Mouse (Mus musculus) limb, embryonic 13.5 days (tissue): ENCODE measurements around the gene Cyb561a3. TPM values are rescaled to one million over a fixed set of nuclear protein-coding genes. Genes with fewer than 3 reads are reported as not detected.
"Not testable (repeated sequence)": the region's sequence is repeated elsewhere in the genome, so short reads cannot be mapped to it uniquely, and the experiment has no call there.

ENCODE experiments used
- ATAC-seq: fragments of 200-750 bp; cut with Nextera tagmentation; 2 replicates; pipeline ENCODE4 v1.8.0; 2017; ENCODE audit warnings: low read depth, moderate number of reproducible peaks, moderate TSS enrichment; ENCODE audit not compliant: low FRiP score
- H3K27ac ChIP-seq: fragments of 300-500 bp; sonication (generic); 2 replicates; pipeline ENCODE4 v1.5.1; 2015; ENCODE audit warnings: inconsistent platforms, mild to moderate bottlenecking, moderate library complexity
- H3K27me3 ChIP-seq: fragments of 300-500 bp; sonication (generic); 2 replicates; pipeline ENCODE4 v1.6.1; 2015; ENCODE audit warnings: mild to moderate bottlenecking, inconsistent platforms
- H3K36me3 ChIP-seq: fragments of 300-500 bp; sonication (generic); 2 replicates; pipeline ENCODE4 v1.6.1; 2015; ENCODE audit warnings: inconsistent platforms, mild to moderate bottlenecking, moderate library complexity
- H3K4me1 ChIP-seq: fragments of 300-500 bp; sonication (generic); 2 replicates; pipeline ENCODE4 v1.6.1; 2015; ENCODE audit warnings: inconsistent platforms
- H3K4me2 ChIP-seq: fragments of 300-500 bp; sonication (generic); replicated peaks from 2 replicates; pipeline ENCODE4 v1.6.1; 2015; ENCODE audit warnings: inconsistent platforms, mild to moderate bottlenecking, moderate library complexity
- H3K4me3 ChIP-seq: fragments of 300-500 bp; sonication (generic); 2 replicates; pipeline ENCODE4 v1.5.1; 2015; ENCODE audit warnings: moderate library complexity, mild to moderate bottlenecking, inconsistent platforms
- H3K9ac ChIP-seq: fragments of 300-500 bp; sonication (generic); 2 replicates; pipeline ENCODE4 v1.6.1; 2015; ENCODE audit warnings: mild to moderate bottlenecking, inconsistent platforms
- H3K9me3 ChIP-seq: fragments of 300-500 bp; sonication (generic); 2 replicates; pipeline ENCODE4 v1.6.1; 2016; ENCODE audit warnings: inconsistent platforms
- WGBS: fragments of 180-500 bp; shearing (Covaris S2); methylation state at CpG from one replicate; pipeline ENCODE4 v1.1.7; 2015; 5-methylcytosine and 5-hydroxymethylcytosine counted together
- polyA plus RNA-seq: library from polyadenylated mRNA; unstranded; fragments of >200 nt; fragmentation: Nextera tagmentation; extraction: Ambion mirVana; gene quantifications from 2 replicates; pipeline ENCODE4 v1.2.1, GENCODE M21; 2015

Cyb561a3 gene
- polyA plus RNA-seq: 15.9 and 19.3 TPM in 2 replicates

DNA sequence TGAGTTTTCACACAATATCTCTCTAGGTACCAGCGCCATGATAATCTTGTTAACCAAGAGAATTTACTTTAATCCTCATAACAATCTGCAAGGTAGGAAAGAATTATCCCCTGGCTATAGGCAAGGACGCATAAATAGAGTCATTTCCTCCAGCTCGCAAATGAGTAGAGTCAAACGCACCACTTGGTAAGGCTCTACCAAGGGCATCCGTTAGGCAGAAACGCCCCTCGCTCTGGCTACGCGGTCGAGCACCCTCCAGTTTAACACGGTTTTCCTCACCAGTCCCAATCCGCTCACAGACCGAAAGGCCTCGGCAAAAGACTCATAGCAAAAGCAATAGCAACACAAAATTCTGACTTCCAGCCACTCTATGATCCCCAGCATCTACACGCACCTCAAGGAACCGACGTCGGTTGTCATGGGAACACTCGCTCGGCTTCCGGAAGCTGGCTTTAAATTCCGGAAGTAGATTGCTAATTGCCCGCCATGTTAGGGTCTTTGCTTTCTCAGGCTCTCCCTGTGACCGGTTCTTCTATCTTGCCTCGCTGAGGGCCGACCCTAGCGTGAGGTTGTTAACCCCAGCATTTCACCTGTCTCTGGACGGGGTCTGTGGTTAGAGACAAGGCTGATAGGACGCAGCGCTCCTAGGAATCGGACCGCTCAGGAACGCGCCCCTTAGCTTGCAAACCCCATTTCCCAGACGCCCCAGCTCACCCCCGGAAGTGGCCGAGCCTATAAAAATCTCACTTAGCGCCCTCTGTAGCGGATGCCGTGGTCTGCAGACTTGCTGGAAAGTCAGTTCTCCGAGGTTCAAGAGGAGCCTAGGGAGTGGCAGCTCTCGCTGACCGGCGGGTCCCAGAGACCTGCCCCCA, at the start of gene Cyb561a3, which contains the start of gene Tmem138:
TSS of gene Cyb561a3 (plus strand) at position 483 of the 872 bp plus-strand sequence.
TSS of gene Tmem138 (minus strand) at position 673 of the 872 bp plus-strand sequence.
- WGBS: under 1% methylated on average over 44 of the region's 44 CpGs
- peaks cover 19% of the 10 kb centered on the region for H3K4me1 ChIP-seq
- peak within 1 kb of the TSS; percentile 84 for H3K9ac ChIP-seq
- peak within 1 kb of the TSS; percentile 80 for H3K4me2 ChIP-seq
- no peaks in the 10 kb centered on the region for H3K27me3 ChIP-seq
- H3K9me3 ChIP-seq: no peaks in the 10 kb centered on the region
- H3K27ac ChIP-seq: peak within 1 kb of the TSS; percentile 90
- H3K36me3 ChIP-seq: peaks cover 37% of the 10 kb centered on the region
- peak; percentile 94 for ATAC-seq
- H3K4me3 ChIP-seq: peak within 1 kb of the TSS; percentile 70

DNA sequence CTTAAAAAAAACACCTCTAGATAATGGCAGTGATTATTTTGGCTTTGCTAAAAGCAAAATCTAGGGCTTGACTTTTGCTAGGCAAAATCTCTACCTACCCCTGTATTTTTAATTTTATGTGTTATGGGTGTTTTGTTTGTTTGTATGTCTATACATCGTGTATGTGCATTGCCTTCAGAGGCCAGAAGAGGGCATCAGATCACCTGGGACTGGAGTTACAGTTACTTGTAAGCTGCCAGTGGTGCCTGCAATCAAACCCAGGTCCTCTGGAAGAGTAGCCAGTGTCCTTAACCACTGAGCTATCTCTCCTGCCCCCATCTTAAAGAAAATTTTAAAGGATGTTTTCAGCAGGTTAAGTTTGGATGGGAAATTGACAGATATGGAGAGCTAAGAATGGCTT, 46.9 kb upstream of the Cyb561a3 start:
- Histone ChIP-seq H3K4me3 (no peak overlapping the region), H3K9me3 (no peaks in the 10 kb centered on the region), H3K27me3 (no peaks in the 10 kb centered on the region), H3K36me3 (peaks cover 61% of the 10 kb centered on the region), H3K4me2 (no peak overlapping the region), H3K27ac (no peak overlapping the region), H3K9ac (no peak overlapping the region), H3K4me1 (peaks cover 19% of the 10 kb centered on the region)
- no peak for ATAC-seq
- 98% methylated on average over 1 of the region's 1 CpGs for WGBS

DNA sequence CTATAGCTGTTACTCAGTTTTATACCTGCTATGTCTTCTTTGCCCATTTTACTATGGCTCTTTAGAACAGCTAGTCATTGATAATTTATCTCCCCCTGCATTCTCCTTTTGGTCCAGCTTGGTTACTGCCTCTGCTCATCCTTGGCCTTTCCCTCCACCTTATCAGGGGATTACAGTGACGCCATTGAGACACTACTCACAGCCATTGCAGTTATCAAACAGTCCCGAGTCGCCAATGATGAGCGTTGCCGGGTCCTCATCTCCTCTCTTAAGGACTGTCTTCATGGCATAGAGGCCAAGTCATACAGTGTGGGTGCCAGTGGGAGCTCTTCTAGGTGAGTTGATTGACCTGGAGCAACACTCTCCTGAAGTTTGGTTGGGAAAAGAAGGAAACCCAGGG, 37.5 kb upstream of the Cyb561a3 start:
- Histone ChIP-seq H3K9me3 (no peaks in the 10 kb centered on the region), H3K36me3 (peaks cover 85% of the 10 kb centered on the region), H3K9ac (no peak overlapping the region), H3K4me3 (no peak overlapping the region), H3K4me2 (no peak overlapping the region), H3K27ac (no peak overlapping the region), H3K27me3 (no peaks in the 10 kb centered on the region), H3K4me1 (no peaks in the 10 kb centered on the region)
- WGBS: 93% methylated on average over 5 of the region's 5 CpGs
- ATAC-seq: no peak

DNA sequence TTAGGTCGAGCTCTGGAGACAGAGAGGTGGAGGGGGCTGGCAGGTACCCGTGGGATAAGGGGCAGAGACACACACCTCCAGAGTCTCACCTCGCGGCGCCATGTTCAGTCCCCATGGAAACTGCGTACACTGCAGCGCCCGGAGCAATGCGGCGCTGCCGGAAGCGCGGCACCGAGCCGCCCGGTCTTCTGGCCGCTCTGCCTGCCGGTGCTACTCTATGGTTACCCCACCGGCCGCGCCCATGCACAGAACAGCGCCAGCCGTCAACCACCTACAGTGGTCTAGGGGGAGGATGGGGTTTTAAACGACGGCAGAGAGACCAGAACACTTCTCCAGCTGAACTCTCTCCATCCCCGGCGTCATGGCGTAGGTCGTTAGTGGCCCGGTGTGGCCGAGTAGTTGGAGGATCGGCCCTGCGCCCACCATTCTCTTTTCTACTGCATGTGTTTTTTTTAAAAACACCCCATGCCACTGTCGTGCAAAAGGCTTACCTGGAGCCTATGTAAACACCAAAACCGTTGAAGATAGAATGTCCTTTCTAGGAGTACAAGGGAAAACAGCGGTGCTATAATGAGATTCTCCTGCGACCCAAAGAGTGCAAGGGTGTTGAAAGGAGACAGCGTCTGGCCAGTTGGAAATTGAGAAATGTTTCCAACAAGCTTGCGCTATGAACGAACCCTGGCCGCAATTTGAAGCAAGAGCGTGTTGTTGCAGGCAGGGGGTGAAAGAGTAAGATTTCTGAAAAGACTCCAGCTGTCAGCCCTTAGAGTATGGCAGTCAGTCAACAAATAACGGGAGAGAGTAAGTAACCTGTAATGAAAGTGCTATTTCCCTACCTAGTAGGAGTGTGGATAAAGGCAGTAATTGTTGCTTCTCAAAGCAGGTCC, 21.1 kb upstream of the Cyb561a3 start, which contains the start of gene Tmem216:
TSS of gene Tmem216 (minus strand) at position 615 of the 887 bp plus-strand sequence.
- H3K9me3 ChIP-seq: no peaks in the 10 kb centered on the region
- no peaks in the 10 kb centered on the region for H3K27me3 ChIP-seq
- peak within 1 kb of the TSS; percentile 52 for H3K27ac ChIP-seq
- H3K36me3 ChIP-seq: peaks cover 29% of the 10 kb centered on the region
- H3K4me3 ChIP-seq: peak within 1 kb of the TSS; percentile 66
- H3K4me1 ChIP-seq: peaks cover 17% of the 10 kb centered on the region
- peak; percentile 98 for ATAC-seq
- peak within 1 kb of the TSS; percentile 79 for H3K4me2 ChIP-seq
- 1% methylated on average over 43 of the region's 43 CpGs for WGBS
- peak within 1 kb of the TSS; percentile 69 for H3K9ac ChIP-seq

DNA sequence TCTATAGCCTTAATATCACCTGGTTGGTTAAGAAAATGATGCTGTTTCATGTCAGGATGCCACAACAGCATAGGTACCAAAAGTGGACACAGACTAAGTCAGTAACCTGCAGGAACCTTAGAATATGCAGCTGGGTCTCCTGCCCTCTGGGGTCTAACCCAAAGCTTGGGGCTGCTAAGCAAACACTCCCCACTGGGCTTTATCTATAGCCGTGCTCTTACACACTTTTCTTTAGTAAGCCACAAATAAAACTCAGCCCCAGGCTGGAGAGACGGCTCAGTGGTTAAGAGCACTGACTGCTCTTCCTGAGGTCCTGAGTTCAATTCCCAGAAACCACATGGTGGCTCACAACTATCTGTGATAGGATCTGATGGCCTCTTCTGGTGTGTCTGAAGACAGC, 20.0 kb upstream of the Cyb561a3 start:
- ATAC-seq: no peak
- H3K27me3 ChIP-seq: no peaks in the 10 kb centered on the region
- no peak overlapping the region for H3K27ac ChIP-seq
- 77% methylated on average over 2 of the region's 2 CpGs for WGBS
- H3K4me1 ChIP-seq: peaks cover 17% of the 10 kb centered on the region
- H3K9me3 ChIP-seq: no peaks in the 10 kb centered on the region
- H3K4me2 ChIP-seq: no peak overlapping the region
- no peak overlapping the region for H3K4me3 ChIP-seq
- H3K9ac ChIP-seq: no peak overlapping the region
- H3K36me3 ChIP-seq: peaks cover 18% of the 10 kb centered on the region

DNA sequence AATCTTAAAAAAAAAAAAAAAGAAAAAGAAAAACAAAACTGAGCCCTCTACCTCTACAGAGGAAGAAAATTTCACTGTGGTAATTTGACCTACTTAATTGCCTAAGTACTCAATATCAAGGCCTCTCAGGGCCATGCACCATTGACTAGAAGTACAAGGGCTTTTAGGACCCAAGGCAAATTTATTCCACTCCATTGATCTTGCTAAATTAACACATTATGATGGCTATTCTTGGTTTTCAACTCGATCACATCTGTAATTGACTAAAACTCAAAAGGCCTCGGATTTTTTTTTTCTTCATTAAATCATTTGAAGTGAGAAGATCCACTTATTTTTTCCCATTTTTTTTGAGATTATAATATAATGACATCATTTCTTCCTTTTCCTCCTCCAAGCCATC, 19.5 kb upstream of the Cyb561a3 start:
- Histone ChIP-seq H3K4me2 (no peak overlapping the region), H3K4me1 (peaks cover 17% of the 10 kb centered on the region), H3K9ac (no peak overlapping the region), H3K27ac (no peak overlapping the region), H3K9me3 (no peaks in the 10 kb centered on the region), H3K27me3 (no peaks in the 10 kb centered on the region), H3K4me3 (no peak overlapping the region), H3K36me3 (peaks cover 13% of the 10 kb centered on the region)
- ATAC-seq: no peak
- 78% methylated on average over 2 of the region's 2 CpGs for WGBS

DNA sequence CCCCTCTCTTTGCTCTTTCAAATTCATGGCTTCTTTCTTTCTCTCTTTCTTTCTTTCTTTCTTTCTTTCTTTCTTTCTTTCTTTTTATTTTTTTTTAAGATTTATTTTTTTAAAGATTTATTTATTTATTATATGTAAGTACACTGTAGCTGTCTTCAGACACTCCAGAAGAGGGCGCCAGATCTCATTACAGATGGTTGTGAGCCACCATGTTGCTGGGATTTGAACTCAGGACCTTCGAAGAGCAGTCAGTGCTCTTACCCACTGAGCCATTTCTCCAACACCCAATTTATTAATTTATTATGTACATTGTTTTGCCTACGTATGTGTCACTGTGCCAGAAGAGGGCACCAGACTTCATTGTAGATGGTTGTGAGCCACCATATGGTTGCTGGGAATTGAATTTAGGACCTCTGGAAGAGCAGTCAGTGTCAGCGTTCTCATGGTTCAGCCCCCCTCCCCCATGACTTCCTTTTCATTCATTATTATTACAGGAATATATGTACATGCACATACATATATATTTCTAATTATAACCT, 19.1 kb upstream of the Cyb561a3 start:
- H3K9ac ChIP-seq, H3K36me3 ChIP-seq, H3K27me3 ChIP-seq, H3K9me3 ChIP-seq, ATAC-seq, H3K4me3 ChIP-seq, H3K4me2 ChIP-seq, H3K27ac ChIP-seq: not testable (repeated sequence)
- WGBS: 73% methylated on average over 4 of the region's 4 CpGs
- peaks cover 17% of the 10 kb centered on the region for H3K4me1 ChIP-seq

DNA sequence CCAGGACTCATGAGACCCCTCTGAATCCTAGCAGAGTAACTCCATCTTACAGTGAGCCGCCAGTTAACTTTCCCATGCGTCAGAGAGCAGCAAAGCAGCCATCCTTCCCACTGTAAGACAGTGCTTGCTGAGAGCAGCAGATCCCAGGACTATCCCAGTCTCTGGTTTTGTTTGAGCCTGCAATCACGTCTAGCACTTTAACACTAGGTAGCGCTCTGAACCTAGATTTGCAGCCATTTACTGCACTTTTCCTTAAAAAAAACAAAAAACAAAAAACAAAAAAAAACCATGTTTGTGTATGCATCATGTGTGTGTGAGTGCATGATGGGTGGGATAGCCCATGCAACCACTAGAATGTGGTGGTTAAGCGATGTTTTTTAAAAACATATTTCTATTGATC, 16.9 kb upstream of the Cyb561a3 start:
- no peaks in the 10 kb centered on the region for H3K27me3 ChIP-seq
- H3K9ac ChIP-seq: peak overlapping the region; percentile 2; the same call in 1 of the 2 replicates
- ATAC-seq: no peak
- 37% methylated on average over 5 of the region's 5 CpGs for WGBS
- H3K36me3 ChIP-seq: no peaks in the 10 kb centered on the region
- no peaks in the 10 kb centered on the region for H3K9me3 ChIP-seq
- H3K4me3 ChIP-seq: no peak overlapping the region
- H3K4me2 ChIP-seq: no peak overlapping the region
- H3K4me1 ChIP-seq: peaks cover 9% of the 10 kb centered on the region
- H3K27ac ChIP-seq: no peak overlapping the region

DNA sequence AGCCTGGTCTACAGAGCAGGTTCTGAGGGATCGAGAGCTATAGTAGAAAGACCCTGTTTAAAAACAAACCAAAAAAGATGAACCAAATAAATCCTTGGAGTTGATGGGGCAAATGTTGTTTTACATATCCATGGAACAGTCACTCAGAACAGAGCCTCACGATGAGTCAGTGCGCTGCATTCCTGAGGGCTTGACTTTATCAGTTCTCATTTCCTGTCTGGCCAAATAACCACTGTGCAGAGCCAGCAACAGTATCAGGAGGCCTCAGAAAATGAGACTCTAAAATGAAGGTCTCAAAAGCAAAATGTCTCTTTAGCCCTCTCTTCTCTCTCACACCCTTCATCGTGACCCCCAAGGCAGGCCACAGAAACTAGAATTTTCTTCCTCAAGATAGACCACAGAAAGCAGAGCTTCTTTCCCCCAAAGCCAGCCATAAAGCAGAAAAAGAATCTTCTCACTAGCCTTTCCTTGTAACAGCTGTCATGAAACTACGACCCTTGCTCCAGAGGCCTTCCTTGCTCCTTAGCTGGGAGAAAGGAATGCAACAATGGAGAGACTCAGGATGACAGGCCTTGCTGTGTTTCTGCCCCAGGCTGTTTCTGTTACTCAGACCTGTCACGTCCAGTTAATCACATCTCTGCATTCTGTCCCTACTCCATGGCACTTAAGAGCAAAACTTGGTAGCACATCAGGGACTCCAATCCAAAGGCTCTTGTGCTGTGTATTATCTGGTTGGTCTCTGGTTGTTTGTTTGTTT, 15.2 kb upstream of the Cyb561a3 start:
- Histone ChIP-seq H3K27ac (no peak overlapping the region; the same call in 1 of the 2 replicates), H3K4me2 (no peak overlapping the region), H3K9ac (no peak overlapping the region), H3K9me3 (no peaks in the 10 kb centered on the region), H3K27me3 (no peaks in the 10 kb centered on the region), H3K4me3 (no peak overlapping the region), H3K4me1 (peaks cover 1% of the 10 kb centered on the region), H3K36me3 (no peaks in the 10 kb centered on the region)
- 56% methylated on average over 6 of the region's 6 CpGs for WGBS
- no peak for ATAC-seq

DNA sequence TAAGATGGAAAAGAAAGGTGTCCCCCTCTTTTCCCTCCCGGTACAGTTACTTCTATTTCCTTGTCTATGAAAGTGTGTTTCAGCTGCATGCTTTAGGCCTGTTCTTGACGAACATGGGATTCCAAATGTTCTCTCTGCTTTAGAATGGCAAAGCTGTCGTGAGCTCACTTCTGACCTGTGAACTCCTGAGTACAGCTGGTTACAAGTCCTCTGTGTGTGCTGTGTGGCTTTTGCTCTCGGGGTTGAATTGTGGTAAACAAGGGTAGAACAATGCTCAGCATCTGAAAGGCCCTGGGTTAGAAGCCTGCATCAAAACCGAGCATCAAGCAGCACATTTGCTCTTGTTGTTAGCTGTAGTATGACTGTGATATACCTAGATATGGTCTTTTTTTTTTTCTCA, 14.6 kb upstream of the Cyb561a3 start:
- Histone ChIP-seq H3K4me1 (no peaks in the 10 kb centered on the region), H3K36me3 (no peaks in the 10 kb centered on the region), H3K27ac (no peak overlapping the region), H3K4me3 (no peak overlapping the region), H3K4me2 (no peak overlapping the region), H3K9me3 (no peaks in the 10 kb centered on the region), H3K27me3 (no peaks in the 10 kb centered on the region), H3K9ac (no peak overlapping the region)
- WGBS: 62% methylated on average over 5 of the region's 5 CpGs
- ATAC-seq: no peak

DNA sequence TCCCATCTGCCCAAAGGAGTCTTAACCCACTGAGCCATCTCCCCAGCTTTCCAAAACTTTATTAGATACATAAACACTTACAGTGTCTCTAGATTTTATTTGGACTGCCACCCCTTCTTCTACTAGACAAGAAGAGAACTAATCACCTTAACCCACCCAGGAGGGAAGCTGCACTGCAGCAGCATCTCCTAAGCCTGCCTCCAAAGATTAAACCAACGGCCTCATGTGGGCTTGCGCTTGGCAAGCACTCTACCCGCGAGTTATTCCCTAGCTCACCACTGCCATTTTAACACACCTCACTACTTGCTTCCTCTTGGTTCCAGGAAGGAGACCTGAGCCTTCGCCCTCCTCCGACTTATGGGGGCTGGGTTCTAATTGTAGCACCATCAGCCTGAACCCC, 12.7 kb upstream of the Cyb561a3 start:
- no peaks in the 10 kb centered on the region for H3K9me3 ChIP-seq
- H3K9ac ChIP-seq: no peak overlapping the region
- no peak overlapping the region for H3K4me3 ChIP-seq
- H3K4me1 ChIP-seq: no peaks in the 10 kb centered on the region
- ATAC-seq: no peak
- no peak overlapping the region for H3K27ac ChIP-seq
- H3K27me3 ChIP-seq: no peaks in the 10 kb centered on the region
- peaks cover 7% of the 10 kb centered on the region for H3K36me3 ChIP-seq
- WGBS: 82% methylated on average over 6 of the region's 6 CpGs
- no peak overlapping the region for H3K4me2 ChIP-seq
